Mouse (Mus musculus): Measurements from ENCODE around the gene Sftpa1. TPM values are rescaled to one million over a fixed set of nuclear protein-coding genes. Genes with fewer than 3 reads are reported as not detected.

Gene Sftpa1
- polyA plus RNA-seq, 1 experiment from 2014 or later: not detected

DNA sequence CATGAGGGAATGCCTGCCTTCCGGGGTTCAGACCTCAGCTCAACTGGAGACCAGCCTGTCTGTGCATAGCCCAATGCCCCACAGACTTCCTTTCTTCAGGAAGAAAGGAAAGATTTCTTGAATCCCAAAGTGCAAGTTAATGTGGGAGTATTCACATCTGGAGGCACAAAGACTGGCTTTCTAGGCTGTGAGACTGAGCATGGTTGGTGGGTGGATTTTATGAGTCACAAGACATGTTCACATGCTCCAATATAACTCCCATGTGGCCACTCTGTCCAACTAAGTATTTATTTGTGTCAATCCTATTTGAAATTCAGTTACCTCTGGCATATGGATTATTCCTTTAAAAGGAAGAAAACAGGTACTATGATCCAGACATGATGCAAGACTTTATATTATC lies 32.9 kb upstream of the Sftpa1 start:
- Histone ChIP-seq H3K4me1 (replicated peaks; ENCODE audit: control insufficient read depth, insufficient read depth) (no peaks in the 10 kb centered on the region), H3K9ac (ENCODE audit: low read length) (no peak overlapping the region), H3K9me3 (ENCODE audit: control insufficient read depth, low read length) (no peaks in the 10 kb centered on the region), H3K4me2 (replicated peaks; ENCODE audit: low read depth) (no peak overlapping the region), H3K36me3 (ENCODE audit: control insufficient read depth, insufficient read depth, low read length) (no peaks in the 10 kb centered on the region), H3K4me3 (ENCODE audit: low read depth, low read length) (no peak overlapping the region), H3K27ac (replicated peaks) (no peak overlapping the region), H3K27me3 (ENCODE audit: control insufficient read depth, insufficient read depth, low read length) (no peaks in the 10 kb centered on the region)
- TF ChIP-seq CTCF (IDR thresholded peaks at IDR 0.05; ENCODE audit: low read depth) (no peak), EP300 (optimal IDR thresholded peaks at IDR 0.05) (no peak)
- DNase-seq (ENCODE audit: low spot score) (no peak), ATAC-seq (ENCODE audit: low FRiP score, low TSS enrichment) (no peak)
- 82% methylated on average over 1 of the region's 1 CpGs for WGBS

DNA sequence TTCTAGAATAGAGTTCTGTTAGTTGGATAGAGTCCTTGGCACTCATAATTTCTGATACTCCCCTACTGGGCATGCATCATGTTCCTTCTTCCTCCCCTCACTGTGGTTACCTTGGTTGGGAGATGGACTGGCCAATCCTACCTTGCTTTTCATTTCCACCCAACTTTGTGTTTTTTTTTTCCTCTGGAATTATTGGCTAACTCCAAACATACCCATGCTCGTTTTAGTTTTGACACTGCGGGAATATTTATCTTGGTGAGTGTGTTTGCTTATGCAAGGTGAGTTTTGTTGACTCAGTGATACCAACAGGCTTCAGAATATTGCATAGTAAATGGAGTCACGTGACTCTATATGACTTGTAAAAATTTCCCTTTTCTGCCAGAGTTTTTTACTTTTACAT lies 30.9 kb upstream of the Sftpa1 start:
- DNase-seq (ENCODE audit: low spot score): no peak
- 49% methylated on average over 3 of the region's 3 CpGs for WGBS

DNA sequence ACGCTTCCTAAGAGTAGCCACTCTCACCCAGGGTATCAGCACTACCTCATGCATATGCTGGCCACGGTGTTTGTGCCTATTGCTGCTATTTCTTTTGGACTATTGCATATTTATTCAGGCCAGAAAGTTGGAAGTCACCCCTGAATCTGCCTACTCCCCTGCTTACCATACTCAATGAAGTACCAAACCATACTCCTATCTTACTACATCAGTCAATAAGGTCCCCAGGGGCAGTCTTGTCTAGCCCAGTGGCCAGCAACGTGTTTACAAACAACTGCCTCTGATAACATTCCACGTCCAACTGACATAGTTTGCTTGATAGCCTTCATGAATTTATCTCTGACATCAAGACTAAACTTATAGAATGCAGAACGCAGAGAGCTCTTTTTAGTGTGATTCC lies 30.3 kb upstream of the Sftpa1 start:
- no peak overlapping the region for H3K4me2 ChIP-seq (replicated peaks; ENCODE audit: low read depth)
- TF ChIP-seq EP300 (optimal IDR thresholded peaks at IDR 0.05): no peak
- TF ChIP-seq CTCF (IDR thresholded peaks at IDR 0.05; ENCODE audit: low read depth): no peak
- 64% methylated on average over 5 of the region's 5 CpGs for WGBS
- no peak for ATAC-seq (ENCODE audit: low FRiP score, low TSS enrichment)
- no peak overlapping the region for H3K9ac ChIP-seq (ENCODE audit: low read length)
- H3K27ac ChIP-seq (replicated peaks): no peak overlapping the region
- no peak for DNase-seq (ENCODE audit: low spot score)
- no peaks in the 10 kb centered on the region for H3K4me1 ChIP-seq (replicated peaks; ENCODE audit: control insufficient read depth, insufficient read depth)
- H3K4me3 ChIP-seq (ENCODE audit: low read depth, low read length): no peak overlapping the region
- no peaks in the 10 kb centered on the region for H3K27me3 ChIP-seq (ENCODE audit: control insufficient read depth, insufficient read depth, low read length)
- H3K36me3 ChIP-seq (ENCODE audit: control insufficient read depth, insufficient read depth, low read length): no peaks in the 10 kb centered on the region
- H3K9me3 ChIP-seq (ENCODE audit: control insufficient read depth, low read length): no peaks in the 10 kb centered on the region

More for the DNA sequence above, 30.9 kb upstream of the Sftpa1 start:
- no peak overlapping the region for H3K4me3 ChIP-seq (ENCODE audit: low read depth, low read length)
- no peaks in the 10 kb centered on the region for H3K27me3 ChIP-seq (ENCODE audit: control insufficient read depth, insufficient read depth, low read length)
- H3K27ac ChIP-seq (replicated peaks): no peak overlapping the region
- no peak overlapping the region for H3K4me2 ChIP-seq (replicated peaks; ENCODE audit: low read depth)
- H3K4me1 ChIP-seq (replicated peaks; ENCODE audit: control insufficient read depth, insufficient read depth): no peaks in the 10 kb centered on the region
- no peaks in the 10 kb centered on the region for H3K36me3 ChIP-seq (ENCODE audit: control insufficient read depth, insufficient read depth, low read length)
- no peak overlapping the region for H3K9ac ChIP-seq (ENCODE audit: low read length)
- TF ChIP-seq CTCF (IDR thresholded peaks at IDR 0.05; ENCODE audit: low read depth): no peak
- no peak for TF ChIP-seq EP300 (optimal IDR thresholded peaks at IDR 0.05)
- ATAC-seq (ENCODE audit: low FRiP score, low TSS enrichment): no peak
- no peaks in the 10 kb centered on the region for H3K9me3 ChIP-seq (ENCODE audit: control insufficient read depth, low read length)

DNA sequence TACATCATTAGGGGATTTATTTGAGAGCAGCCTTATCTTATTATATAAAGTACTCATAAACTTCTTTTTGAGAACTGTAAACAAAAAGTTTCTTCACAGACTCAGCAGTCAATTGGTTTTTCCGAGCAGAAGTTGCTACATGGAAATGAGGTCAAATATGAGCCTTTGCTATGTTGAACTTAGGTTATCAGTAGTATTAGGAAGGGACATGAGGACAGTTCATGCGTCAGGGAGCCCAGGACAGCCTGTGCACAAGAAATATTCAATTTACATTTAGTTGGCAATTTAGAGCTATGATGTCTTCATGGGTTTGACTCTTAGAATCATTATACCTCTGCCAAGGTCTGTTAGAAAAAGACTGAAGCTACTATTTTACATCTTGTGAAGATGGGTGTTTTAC lies 29.3 kb upstream of the Sftpa1 start:
- Histone ChIP-seq H3K4me3 (ENCODE audit: low read depth, low read length) (no peak overlapping the region), H3K36me3 (ENCODE audit: control insufficient read depth, insufficient read depth, low read length) (no peaks in the 10 kb centered on the region), H3K9me3 (ENCODE audit: control insufficient read depth, low read length) (no peaks in the 10 kb centered on the region), H3K27ac (replicated peaks) (no peak overlapping the region), H3K27me3 (ENCODE audit: control insufficient read depth, insufficient read depth, low read length) (no peaks in the 10 kb centered on the region), H3K9ac (ENCODE audit: low read length) (no peak overlapping the region), H3K4me1 (replicated peaks; ENCODE audit: control insufficient read depth, insufficient read depth) (no peaks in the 10 kb centered on the region), H3K4me2 (replicated peaks; ENCODE audit: low read depth) (no peak overlapping the region)
- TF ChIP-seq EP300 (optimal IDR thresholded peaks at IDR 0.05) (no peak), CTCF (IDR thresholded peaks at IDR 0.05; ENCODE audit: low read depth) (no peak)
- 42% methylated on average over 2 of the region's 2 CpGs for WGBS
- DNase-seq (ENCODE audit: low spot score) (no peak), ATAC-seq (ENCODE audit: low FRiP score, low TSS enrichment) (no peak)

DNA sequence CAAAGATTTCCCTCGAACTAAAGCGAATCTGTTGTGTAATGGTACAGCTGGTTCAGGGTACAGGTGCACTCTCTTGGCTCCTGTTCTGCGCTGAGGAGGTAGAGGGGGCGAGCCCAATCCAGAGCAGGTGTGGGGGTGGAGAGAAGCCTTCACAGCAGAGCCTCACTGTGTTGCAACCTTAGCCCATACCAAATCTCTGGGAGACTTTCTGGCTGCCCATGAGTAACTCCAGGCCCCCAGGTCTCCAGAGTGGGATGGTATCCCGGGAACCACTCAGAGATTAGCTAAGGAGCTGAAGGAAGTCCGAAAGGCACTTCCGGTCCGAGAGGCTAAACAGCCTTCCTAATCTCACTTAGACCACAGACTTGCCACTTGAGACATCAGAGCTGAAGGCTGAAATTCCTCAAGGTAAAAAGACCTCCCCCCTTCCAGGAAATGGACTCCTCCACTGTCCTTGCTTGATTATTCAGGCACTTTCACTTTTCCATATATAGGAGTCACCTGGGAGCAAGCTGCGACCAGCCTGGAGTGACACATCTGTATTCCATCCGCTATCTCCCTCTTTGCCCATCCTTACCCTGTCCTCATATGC lies 26.6 kb upstream of the Sftpa1 start, which contains the start of gene Mat1a:
Gene Mat1a (plus strand): TSS at position 183 of the 592 bp plus-strand sequence.
- Histone ChIP-seq H3K27ac (replicated peaks) (no peak within 1 kb of the TSS), H3K27me3 (ENCODE audit: control insufficient read depth, insufficient read depth, low read length) (no peaks in the 10 kb centered on the region), H3K9ac (ENCODE audit: low read length) (no peak within 1 kb of the TSS), H3K9me3 (ENCODE audit: control insufficient read depth, low read length) (no peaks in the 10 kb centered on the region), H3K4me3 (ENCODE audit: low read depth, low read length) (no peak within 1 kb of the TSS), H3K4me1 (replicated peaks; ENCODE audit: control insufficient read depth, insufficient read depth) (no peaks in the 10 kb centered on the region), H3K4me2 (replicated peaks; ENCODE audit: low read depth) (no peak within 1 kb of the TSS), H3K36me3 (ENCODE audit: control insufficient read depth, insufficient read depth, low read length) (no peaks in the 10 kb centered on the region)
- 63% methylated on average over 10 of the region's 10 CpGs for WGBS
- peak; percentile 22 for DNase-seq (ENCODE audit: low spot score)
- TF ChIP-seq EP300 (optimal IDR thresholded peaks at IDR 0.05) (no peak), CTCF (IDR thresholded peaks at IDR 0.05; ENCODE audit: low read depth) (no peak)
- peak; percentile 72 for ATAC-seq (ENCODE audit: low FRiP score, low TSS enrichment)

DNA sequence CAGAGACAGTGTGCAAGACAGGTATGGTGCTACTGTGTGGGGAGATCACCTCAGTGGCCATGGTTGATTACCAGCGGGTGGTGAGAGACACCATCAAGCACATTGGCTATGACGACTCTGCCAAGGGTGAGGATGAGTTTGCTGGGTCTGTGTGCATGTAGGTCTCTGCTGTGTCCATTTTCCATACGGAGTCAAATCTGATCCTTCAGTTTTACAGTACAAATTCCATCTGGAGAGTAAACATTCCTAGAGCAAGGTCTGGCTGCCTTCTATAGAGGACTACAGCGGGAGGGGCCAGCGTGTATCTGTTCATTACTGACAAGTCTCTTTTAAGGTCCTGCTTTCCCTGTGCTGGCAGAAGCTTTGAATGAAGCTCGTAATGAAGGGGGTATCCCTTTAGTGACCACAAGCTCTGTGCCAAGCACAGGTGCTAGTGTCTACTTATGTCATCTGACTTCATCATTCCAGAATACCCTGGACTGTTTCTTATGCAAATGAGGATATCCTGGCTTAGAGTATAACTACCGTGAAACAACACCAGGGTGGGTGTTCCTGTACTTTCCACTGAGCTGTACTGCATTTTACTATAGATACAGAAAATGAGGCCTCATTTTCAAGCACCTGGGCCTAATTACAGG lies 20.4 kb upstream of the Sftpa1 start:
- Histone ChIP-seq H3K27me3 (ENCODE audit: control insufficient read depth, insufficient read depth, low read length) (no peaks in the 10 kb centered on the region), H3K4me2 (replicated peaks; ENCODE audit: low read depth) (no peak overlapping the region), H3K9ac (ENCODE audit: low read length) (no peak overlapping the region), H3K4me1 (replicated peaks; ENCODE audit: control insufficient read depth, insufficient read depth) (no peaks in the 10 kb centered on the region), H3K4me3 (ENCODE audit: low read depth, low read length) (no peak overlapping the region), H3K9me3 (ENCODE audit: control insufficient read depth, low read length) (no peaks in the 10 kb centered on the region), H3K36me3 (ENCODE audit: control insufficient read depth, insufficient read depth, low read length) (no peaks in the 10 kb centered on the region), H3K27ac (replicated peaks) (no peak overlapping the region)
- WGBS: 70% methylated on average over 7 of the region's 7 CpGs
- DNase-seq (ENCODE audit: low spot score) (no peak), ATAC-seq (ENCODE audit: low FRiP score, low TSS enrichment) (no peak)
- no peak for TF ChIP-seq EP300 (optimal IDR thresholded peaks at IDR 0.05)

Data from stomach, postnatal 0 days (tissue).